Mouse (Mus musculus) stomach, embryonic 14.5 days (tissue): ENCODE measurements around the gene Tgif1. TPM values are rescaled to one million over a fixed set of nuclear protein-coding genes. Genes with fewer than 3 reads are reported as not detected.

Experiments used
- ATAC-seq: fragments of 200-750 bp; cut with Nextera tagmentation; 2 replicates; pipeline ENCODE4 v1.8.0; 2017; ENCODE audit warnings: low read depth, moderate TSS enrichment; ENCODE audit not compliant: insufficient number of reproducible peaks, insufficient read depth, low FRiP score
- H3K27ac ChIP-seq: fragments of 300-500 bp; sonication (generic); 2 replicates; pipeline ENCODE4 v1.5.1; 2014; ENCODE audit warnings: mild to moderate bottlenecking, low read length, moderate library complexity, mixed read lengths
- H3K27me3 ChIP-seq: fragments of 300-500 bp; sonication (generic); 2 replicates; pipeline ENCODE4 v1.6.1; 2014; ENCODE audit warnings: low read length, control low read depth, mixed read lengths; ENCODE audit not compliant: control insufficient read depth, insufficient read depth
- H3K36me3 ChIP-seq: fragments of 300-500 bp; sonication (generic); 2 replicates; pipeline ENCODE4 v1.6.1; 2014; ENCODE audit warnings: mild to moderate bottlenecking, control low read depth, low read length, moderate library complexity, mixed read lengths; ENCODE audit not compliant: control insufficient read depth, insufficient read depth
- H3K4me1 ChIP-seq: fragments of 300-500 bp; sonication (generic); 2 replicates; pipeline ENCODE4 v1.6.1; 2014; ENCODE audit warnings: low read length, control low read depth, mixed read lengths; ENCODE audit not compliant: control insufficient read depth, insufficient read depth
- H3K4me2 ChIP-seq: fragments of 300-500 bp; sonication (generic); replicated peaks from 2 replicates; pipeline ENCODE4 v1.6.1; 2014; ENCODE audit warnings: low read depth, low read length, control low read depth
- H3K4me3 ChIP-seq: fragments of 300-500 bp; sonication (generic); 2 replicates; pipeline ENCODE4 v1.5.1; 2014; ENCODE audit warnings: low read depth, low read length, control low read depth
- H3K9ac ChIP-seq: fragments of 300-500 bp; sonication (generic); replicated peaks from 2 replicates; pipeline ENCODE4 v1.6.1; 2014; ENCODE audit warnings: low read depth, mild to moderate bottlenecking, control low read depth, low read length, moderate library complexity, mixed read lengths
- H3K9me3 ChIP-seq: fragments of 300-500 bp; sonication (generic); 2 replicates; pipeline ENCODE4 v1.6.1; 2016; ENCODE audit warnings: low read depth, low read length, control low read depth; ENCODE audit not compliant: control insufficient read depth
- WGBS: fragments of 180-500 bp; shearing (Covaris S2); extraction: QIAGEN DNeasy Blood & Tissue Kit; methylation state at CpG from one replicate; pipeline ENCODE4 v1.1.7; 2014; 5-methylcytosine and 5-hydroxymethylcytosine counted together
- polyA plus RNA-seq: library from polyadenylated mRNA; unstranded; fragments of >200 nt; fragmentation: Nextera tagmentation; extraction: Ambion mirVana; gene quantifications from 2 replicates; pipeline ENCODE4 v1.2.1, GENCODE M21; 2014

Tgif1 gene
- polyA plus RNA-seq, 1 experiment from 2014 or later = 65.0 TPM

DNA sequence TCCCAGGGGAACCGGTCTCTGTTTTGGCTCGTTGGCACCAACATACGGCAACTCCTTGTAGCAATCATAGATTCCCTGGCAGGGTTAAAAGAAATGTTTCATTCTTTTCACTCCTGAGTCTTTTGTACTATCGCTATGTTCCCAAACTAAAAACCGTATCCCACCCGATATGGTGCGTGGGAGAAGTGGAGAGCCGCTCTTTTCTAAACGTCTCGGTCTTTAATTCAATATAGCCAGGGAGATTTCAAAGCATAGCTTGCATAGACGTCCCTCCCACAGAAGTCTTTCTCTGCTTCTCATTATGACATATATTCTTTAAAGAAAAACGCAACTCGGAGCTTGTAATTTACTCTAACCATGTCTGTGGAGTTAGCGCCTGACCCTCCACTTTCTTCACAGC is 51.3 kb downstream of the Tgif1 start:
- 75% methylated on average over 14 of the region's 14 CpGs for WGBS
- Histone ChIP-seq H3K4me1 (no peaks in the 10 kb centered on the region), H3K36me3 (no peaks in the 10 kb centered on the region), H3K27ac (no peak overlapping the region), H3K9me3 (no peaks in the 10 kb centered on the region), H3K9ac (no peak overlapping the region), H3K27me3 (no peaks in the 10 kb centered on the region), H3K4me3 (no peak overlapping the region), H3K4me2 (no peak overlapping the region)
- ATAC-seq = no peak

DNA sequence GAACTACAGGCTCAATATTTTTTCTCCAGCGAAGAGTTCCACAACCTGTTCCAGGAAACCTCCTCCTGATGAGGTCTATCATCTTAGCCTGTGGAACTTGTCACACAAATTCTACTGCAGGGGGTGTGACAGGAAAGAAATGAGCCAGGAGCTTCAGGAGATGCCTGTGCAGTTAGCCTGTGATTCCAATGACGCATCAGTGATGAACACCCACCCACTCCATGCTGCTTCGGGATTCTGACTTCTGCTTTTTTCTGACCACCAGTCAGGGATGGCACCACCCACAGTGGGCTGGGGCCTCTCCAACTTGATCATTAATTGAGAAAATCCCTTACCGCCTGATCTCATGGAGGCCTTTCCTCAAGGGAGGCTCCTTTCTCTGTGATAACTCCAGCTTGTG is 54.1 kb downstream of the Tgif1 start:
- H3K4me1 ChIP-seq = no peaks in the 10 kb centered on the region
- no peak overlapping the region for H3K27ac ChIP-seq
- no peak overlapping the region for H3K4me2 ChIP-seq
- H3K36me3 ChIP-seq = no peaks in the 10 kb centered on the region
- H3K27me3 ChIP-seq = no peaks in the 10 kb centered on the region
- H3K9me3 ChIP-seq = no peaks in the 10 kb centered on the region
- WGBS = 63% methylated on average over 4 of the region's 4 CpGs
- H3K4me3 ChIP-seq = no peak overlapping the region
- H3K9ac ChIP-seq = no peak overlapping the region
- no peak for ATAC-seq

DNA sequence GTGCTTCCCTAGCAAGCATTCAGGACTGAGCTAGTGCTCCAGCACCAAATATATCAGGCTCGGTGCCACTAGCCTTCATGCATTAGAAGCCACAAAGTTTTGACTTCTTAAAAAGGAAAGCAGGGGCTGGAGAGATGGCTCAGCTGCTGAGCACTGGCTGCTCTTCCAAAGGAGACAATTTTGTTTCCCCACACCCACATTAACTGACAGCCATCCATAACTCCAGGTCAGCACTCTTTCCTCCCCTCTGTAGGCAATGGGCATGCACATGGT is 55.6 kb downstream of the Tgif1 start:
- ATAC-seq = no peak
- Histone ChIP-seq H3K4me1 (no peaks in the 10 kb centered on the region), H3K27ac (no peak overlapping the region), H3K27me3 (no peaks in the 10 kb centered on the region), H3K4me2 (no peak overlapping the region), H3K4me3 (no peak overlapping the region), H3K9me3 (no peaks in the 10 kb centered on the region), H3K9ac (no peak overlapping the region), H3K36me3 (no peaks in the 10 kb centered on the region)
- 74% methylated on average over 1 of the region's 1 CpGs for WGBS

DNA sequence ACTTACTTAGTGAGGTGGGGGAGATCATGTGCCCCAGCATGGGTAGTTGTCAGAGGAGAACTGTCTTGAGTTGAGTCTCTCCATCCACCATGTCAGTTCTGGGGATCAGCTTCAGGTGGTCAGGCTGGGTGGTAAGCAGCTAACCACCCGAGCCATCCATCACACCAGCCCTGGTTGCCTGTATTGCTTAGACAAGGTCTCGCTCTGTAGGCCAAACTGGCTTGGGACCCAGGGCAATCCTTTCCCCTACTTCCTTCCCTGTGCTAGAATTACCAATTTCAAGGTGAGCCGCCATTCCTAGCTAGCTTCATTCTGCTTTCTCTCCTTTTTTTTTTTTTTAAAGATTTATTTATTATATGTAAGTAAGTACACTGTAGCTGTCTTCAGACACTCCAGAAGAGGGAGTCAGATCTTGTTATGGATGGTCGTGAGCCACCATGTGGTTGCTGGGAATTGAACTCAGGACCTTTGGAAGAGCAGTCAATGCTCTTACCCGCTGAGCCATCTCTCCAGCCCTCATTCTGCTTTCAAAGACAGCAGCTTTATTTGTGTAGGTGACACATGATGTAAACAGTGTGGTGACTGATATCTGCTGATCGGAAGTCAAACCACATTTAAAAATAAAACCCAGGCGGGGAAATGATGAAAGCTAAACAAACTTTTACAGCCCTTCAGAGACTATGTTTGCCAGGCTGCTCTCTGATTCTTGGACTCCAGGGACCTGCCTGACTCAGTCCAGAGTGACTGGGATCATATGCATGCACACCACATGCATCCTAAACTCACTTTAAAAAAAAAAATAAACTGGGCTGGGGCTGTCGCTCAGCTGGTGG is 56.2 kb downstream of the Tgif1 start:
- Histone ChIP-seq H3K9me3 (no peaks in the 10 kb centered on the region), H3K4me2 (no peak overlapping the region), H3K4me3 (no peak overlapping the region), H3K27ac (no peak overlapping the region), H3K9ac (no peak overlapping the region), H3K4me1 (no peaks in the 10 kb centered on the region), H3K27me3 (no peaks in the 10 kb centered on the region), H3K36me3 (no peaks in the 10 kb centered on the region)
- no peak for ATAC-seq
- 61% methylated on average over 8 of the region's 8 CpGs for WGBS

DNA sequence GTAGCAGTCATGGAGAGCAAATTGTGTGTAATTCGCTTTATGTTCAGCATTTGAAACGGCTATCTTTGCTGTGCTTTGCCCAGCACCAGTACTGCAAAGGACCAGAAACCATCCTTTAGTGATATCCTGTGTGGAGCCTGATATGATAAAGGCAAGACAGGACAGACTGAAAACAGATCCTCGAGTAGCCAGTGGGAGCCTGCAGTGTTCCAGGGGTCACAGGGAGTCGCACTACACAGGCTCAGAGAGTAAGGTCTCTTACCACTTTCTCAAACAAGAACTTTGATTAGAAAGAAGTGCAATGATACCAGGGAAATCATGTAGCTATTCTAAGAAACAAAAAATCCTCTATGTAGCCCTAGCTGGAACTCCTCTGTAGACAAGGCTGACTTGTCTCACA is 58.1 kb downstream of the Tgif1 start:
- Histone ChIP-seq H3K27me3 (no peaks in the 10 kb centered on the region), H3K9ac (no peak overlapping the region), H3K4me2 (no peak overlapping the region), H3K4me3 (no peak overlapping the region), H3K9me3 (no peaks in the 10 kb centered on the region), H3K4me1 (no peaks in the 10 kb centered on the region), H3K27ac (no peak overlapping the region; the same call in 1 of the 2 replicates), H3K36me3 (no peaks in the 10 kb centered on the region)
- WGBS = 66% methylated on average over 4 of the region's 4 CpGs
- no peak for ATAC-seq

DNA sequence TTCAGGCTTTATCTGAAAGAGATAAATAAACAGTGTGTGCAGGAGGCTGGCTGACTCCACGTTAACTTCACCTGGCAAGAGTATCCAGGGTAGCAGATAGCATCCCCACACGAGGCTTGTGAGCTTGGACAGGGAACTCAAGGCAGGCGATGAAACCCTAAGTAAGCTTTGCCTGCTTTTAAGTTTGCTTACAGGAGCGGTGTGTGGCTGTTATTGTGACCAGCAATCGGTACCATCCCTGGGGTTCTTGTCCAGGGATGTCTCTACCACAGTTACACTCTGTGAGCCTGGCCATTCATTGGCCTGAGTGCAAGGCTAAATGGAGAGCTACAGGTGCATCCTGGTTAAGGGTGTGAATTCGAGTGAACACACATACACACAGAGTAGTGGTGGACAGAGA is 58.6 kb downstream of the Tgif1 start:
- Histone ChIP-seq H3K4me1 (no peaks in the 10 kb centered on the region), H3K4me2 (no peak overlapping the region), H3K36me3 (no peaks in the 10 kb centered on the region), H3K9ac (no peak overlapping the region), H3K9me3 (no peaks in the 10 kb centered on the region), H3K27me3 (no peaks in the 10 kb centered on the region), H3K27ac (peak overlapping the region; percentile 64; the same call in 1 of the 2 replicates), H3K4me3 (no peak overlapping the region)
- ATAC-seq = peak; percentile 44; the same call in 1 of the 2 replicates
- WGBS = 34% methylated on average over 6 of the region's 6 CpGs

DNA sequence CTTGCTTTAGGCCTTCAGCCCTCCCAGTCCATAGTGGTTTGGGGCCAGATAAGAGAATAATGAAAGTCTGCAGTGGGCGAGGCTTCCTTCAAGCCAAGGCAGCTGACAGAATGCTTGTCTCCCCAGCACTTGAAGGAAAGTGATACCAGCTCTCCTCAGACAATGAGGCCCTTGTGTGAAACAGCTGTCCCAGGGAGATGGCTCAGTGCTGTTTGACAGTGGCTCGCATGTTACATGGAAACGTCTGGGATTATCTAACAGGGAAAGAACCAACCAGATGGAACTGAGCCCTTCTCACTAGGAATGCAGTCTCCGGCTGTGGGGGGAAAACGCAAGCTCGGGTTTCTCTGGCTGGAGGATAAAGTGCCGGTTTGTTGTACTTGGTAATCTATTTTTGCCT is 59.1 kb downstream of the Tgif1 start:
- no peak overlapping the region for H3K4me3 ChIP-seq
- H3K9ac ChIP-seq = no peak overlapping the region
- H3K9me3 ChIP-seq = no peaks in the 10 kb centered on the region
- no peaks in the 10 kb centered on the region for H3K4me1 ChIP-seq
- H3K27ac ChIP-seq = peak overlapping the region; percentile 64
- H3K4me2 ChIP-seq = no peak overlapping the region
- 10% methylated on average over 7 of the region's 7 CpGs for WGBS
- peak; percentile 82; the same call in 1 of the 2 replicates for ATAC-seq
- H3K36me3 ChIP-seq = no peaks in the 10 kb centered on the region
- no peaks in the 10 kb centered on the region for H3K27me3 ChIP-seq
